Mouse (Mus musculus): ENCODE measurements around the gene Rpl7l1.
A peak's percentile ranks its signal among the peaks of the same experiment; 100 is the strongest.

The Rpl7l1 gene

GRCm38 (mm10) chr17:46736160-46736559 is 46.3 kb downstream of the Rpl7l1 start:
- peak; percentile 42 for DNase-seq (ENCODE audit: low read depth, low spot score)

GRCm38 (mm10) chr17:46735287-46735686 is 47.2 kb downstream of the Rpl7l1 start:
- DNase-seq (ENCODE audit: low read depth, low spot score) = no peak

GRCm38 (mm10) chr17:46734055-46734454 is 48.4 kb downstream of the Rpl7l1 start:
- no peak for DNase-seq (ENCODE audit: low read depth, low spot score)

GRCm38 (mm10) chr17:46728904-46729318 is 53.6 kb downstream of the Rpl7l1 start, which contains the start of gene Gnmt:
Gnmt (minus strand) TSS chr17:46729168.
- DNase-seq (ENCODE audit: low read depth, low spot score) = no peak

- no peak for DNase-seq (ENCODE audit: low read depth, low spot score)
Measured at GRCm38 (mm10) chr17:46728496-46728895, 54.0 kb downstream of the Rpl7l1 start.

- peak; percentile 56 for DNase-seq (ENCODE audit: low read depth, low spot score)
Measured at GRCm38 (mm10) chr17:46728021-46728420, 54.5 kb downstream of the Rpl7l1 start.

- DNase-seq (ENCODE audit: low read depth, low spot score) = no peak
Measured at GRCm38 (mm10) chr17:46727271-46727670, 55.2 kb downstream of the Rpl7l1 start.

- DNase-seq (ENCODE audit: low read depth, low spot score) = no peak
Measured at GRCm38 (mm10) chr17:46725731-46726645, 56.5 kb downstream of the Rpl7l1 start.

GRCm38 (mm10) chr17:46725273-46725672 is 57.2 kb downstream of the Rpl7l1 start:
- DNase-seq (ENCODE audit: low read depth, low spot score) = peak; percentile 54

- DNase-seq (ENCODE audit: low read depth, low spot score) = no peak
Measured at GRCm38 (mm10) chr17:46724477-46725084, 57.9 kb downstream of the Rpl7l1 start.
